Mouse (Mus musculus): ENCODE data around the gene Sidt2.

Sidt2 gene

GRCm38 (mm10) chr9:45955107-45955963, at the start of gene Sidt2:
Gene Sidt2 (minus strand): TSS chr9:45955258.
- DNase-seq (ENCODE audit: low spot score) = peak; percentile 87

- no peak for DNase-seq (ENCODE audit: low spot score)
Measured at GRCm38 (mm10) chr9:46004529-46004928, 49.5 kb upstream of the Sidt2 start.

- peak; percentile 59 for DNase-seq (ENCODE audit: low spot score)
Measured at GRCm38 (mm10) chr9:46003729-46004128, 48.7 kb upstream of the Sidt2 start.

GRCm38 (mm10) chr9:45999009-45999408, 44.0 kb upstream of the Sidt2 start:
- DNase-seq (ENCODE audit: low spot score) = no peak

GRCm38 (mm10) chr9:45985229-45985567, 30.1 kb upstream of the Sidt2 start:
- no peak for DNase-seq (ENCODE audit: low spot score)

- peak; percentile 93 for DNase-seq (ENCODE audit: low spot score)
Measured at GRCm38 (mm10) chr9:45984409-45985228, 29.6 kb upstream of the Sidt2 start.

- peak; percentile 15 for DNase-seq (ENCODE audit: low spot score)
Measured at GRCm38 (mm10) chr9:45983676-45984408, 28.8 kb upstream of the Sidt2 start.

- DNase-seq (ENCODE audit: low spot score) = no peak
Measured at GRCm38 (mm10) chr9:45981331-45981730, 26.3 kb upstream of the Sidt2 start.

- DNase-seq (ENCODE audit: low spot score) = no peak
Measured at GRCm38 (mm10) chr9:45980611-45981010, 25.6 kb upstream of the Sidt2 start.

GRCm38 (mm10) chr9:45979778-45980177, 24.7 kb upstream of the Sidt2 start:
- DNase-seq (ENCODE audit: low spot score) = no peak

- DNase-seq (ENCODE audit: low spot score) = no peak
Measured at GRCm38 (mm10) chr9:45976884-45977283, 21.8 kb upstream of the Sidt2 start.

GRCm38 (mm10) chr9:45963577-45963976, 8.5 kb upstream of the Sidt2 start:
- DNase-seq (ENCODE audit: low spot score) = no peak

- no peak for DNase-seq (ENCODE audit: low spot score)
Measured at GRCm38 (mm10) chr9:45961855-45962254, 6.8 kb upstream of the Sidt2 start.

GRCm38 (mm10) chr9:45959661-45960060, 4.6 kb upstream of the Sidt2 start:
- no peak for DNase-seq (ENCODE audit: low spot score)

- DNase-seq (ENCODE audit: low spot score) = no peak
Measured at GRCm38 (mm10) chr9:45958851-45959250, 3.8 kb upstream of the Sidt2 start.

GRCm38 (mm10) chr9:45958023-45958670, 3.1 kb upstream of the Sidt2 start:
- DNase-seq (ENCODE audit: low spot score) = no peak

GRCm38 (mm10) chr9:45954294-45955106, 558 bp downstream of the Sidt2 start:
- peak; percentile 57 for DNase-seq (ENCODE audit: low spot score)

GRCm38 (mm10) chr9:45953511-45954293, 1.4 kb downstream of the Sidt2 start:
- no peak for DNase-seq (ENCODE audit: low spot score)

- no peak for DNase-seq (ENCODE audit: low spot score)
Measured at GRCm38 (mm10) chr9:45952890-45953289, 2.2 kb downstream of the Sidt2 start.

- no peak for DNase-seq (ENCODE audit: low spot score)
Measured at GRCm38 (mm10) chr9:45952057-45952456, 3.0 kb downstream of the Sidt2 start.
